In the genomic region with DNA sequence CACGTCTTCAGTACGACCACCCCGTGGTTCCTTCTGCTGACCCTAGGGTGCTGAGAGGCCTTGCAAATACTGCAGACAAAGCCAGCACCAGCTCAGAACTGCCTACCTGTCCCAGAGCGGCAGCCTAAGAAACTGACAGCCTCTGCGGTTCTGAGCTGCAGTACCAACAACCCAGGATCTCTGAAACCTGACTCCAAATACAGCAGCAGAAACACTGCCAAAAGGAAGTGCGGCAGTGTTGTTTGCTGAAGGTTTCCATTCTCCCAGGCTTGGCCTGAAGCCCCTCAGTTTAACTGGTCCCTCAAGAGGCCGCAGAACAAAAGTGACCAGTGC, we compare ENCODE assay signal across 8 mouse cellular contexts. TPM values are rescaled to one million over a fixed set of nuclear protein-coding genes. Genes with fewer than 3 reads are reported as not detected.
DNase-seq lines count a peak whose midpoint lies in the region; ATAC-seq and TF ChIP-seq lines count a peak whose summit lies in the region.

No protein-coding gene starts in this region.

- WGBS in forebrain, embryonic 10.5 days = 51% methylated on average over 7 of the region's 7 CpGs
- WGBS in hindbrain, embryonic 15.5 days = 33% methylated on average over 7 of the region's 7 CpGs
- 36% methylated on average over 7 of the region's 7 CpGs for WGBS in liver, embryonic 15.5 days (ENCODE audit: insufficient replicate concordance)
- 6% methylated on average over 7 of the region's 7 CpGs for WGBS in olfactory bulb, adult 2 months

- H3K27me3 ChIP-seq in forebrain, embryonic 10.5 days (ENCODE audit: poor library complexity, severe bottlenecking) = no peaks in the 10 kb centered on the region
- H3K27me3 ChIP-seq in hindbrain, embryonic 15.5 days = no peaks in the 10 kb centered on the region
- no peaks in the 10 kb centered on the region for H3K27me3 ChIP-seq in liver, embryonic 15.5 days

- no peak overlapping the region for H3K27ac ChIP-seq in forebrain, embryonic 10.5 days
- 0 out of 2 replicates have a peak overlapping the region, but pooled peaks have one; percentile 79 for H3K27ac ChIP-seq in hindbrain, embryonic 15.5 days (replicated peaks)
- no peak overlapping the region for H3K27ac ChIP-seq in liver, embryonic 15.5 days (replicated peaks)
- H3K27ac ChIP-seq in olfactory bulb, adult 2 months (ENCODE audit: insufficient read depth, low read depth, low read length) = peak overlapping the region; percentile 40; the same call in 1 of the 2 replicates

- no peak for TF ChIP-seq POLR2A in olfactory bulb, adult 2 months (IDR thresholded peaks at IDR 0.05; ENCODE audit: insufficient read depth, low read depth, low read length)

- no peaks in the 10 kb centered on the region for H3K36me3 ChIP-seq in forebrain, embryonic 10.5 days (replicated peaks)
- H3K36me3 ChIP-seq in hindbrain, embryonic 15.5 days = no peaks in the 10 kb centered on the region
- H3K36me3 ChIP-seq in liver, embryonic 15.5 days (replicated peaks) = no peaks in the 10 kb centered on the region

- DNase-seq in urinary bladder, postnatal 14 days (ENCODE audit: low spot score) = peak; percentile 18
- DNase-seq in urinary bladder, postnatal 4 days (ENCODE audit: low spot score in 2 of 2) = no peak
- no peak for DNase-seq in forebrain, embryonic 10.5 days (ENCODE audit: extremely low spot score, low spot score)
- DNase-seq in T-cell, adult 2 months (ENCODE audit: low spot score) = no peak
- DNase-seq in spleen, postnatal 10 days (ENCODE audit: low spot score in 2 of 2) = no peak

- TF ChIP-seq CTCF in olfactory bulb, adult 2 months (IDR thresholded peaks at IDR 0.05; ENCODE audit: insufficient read depth, low read depth, low read length) = no peak

- H3K9me3 ChIP-seq in forebrain, embryonic 10.5 days = no peaks in the 10 kb centered on the region
- H3K9me3 ChIP-seq in hindbrain, embryonic 15.5 days = no peaks in the 10 kb centered on the region
- H3K9me3 ChIP-seq in liver, embryonic 15.5 days (replicated peaks) = no peaks in the 10 kb centered on the region

- H3K4me1 ChIP-seq in forebrain, embryonic 10.5 days = peaks cover 56% of the 10 kb centered on the region
- peaks cover 58% of the 10 kb centered on the region for H3K4me1 ChIP-seq in hindbrain, embryonic 15.5 days (replicated peaks)
- H3K4me1 ChIP-seq in liver, embryonic 15.5 days (replicated peaks) = peaks cover 43% of the 10 kb centered on the region
- H3K4me1 ChIP-seq in olfactory bulb, adult 2 months (ENCODE audit: control insufficient read depth, insufficient read depth, low read length) = peaks cover 27% of the 10 kb centered on the region

- peak overlapping the region; percentile 84 for H3K9ac ChIP-seq in hindbrain, embryonic 15.5 days
- H3K9ac ChIP-seq in liver, embryonic 15.5 days = peak overlapping the region; percentile 78; the same call in 1 of the 2 replicates

- peak overlapping the region; percentile 79 for H3K4me3 ChIP-seq in forebrain, embryonic 10.5 days
- peak overlapping the region; percentile 74 for H3K4me3 ChIP-seq in hindbrain, embryonic 15.5 days
- peak overlapping the region; percentile 77; the same call in 1 of the 2 replicates for H3K4me3 ChIP-seq in liver, embryonic 15.5 days (replicated peaks)
- H3K4me3 ChIP-seq in olfactory bulb, adult 2 months (ENCODE audit: insufficient read depth, low read depth, low read length) = peak overlapping the region; percentile 70

- no peak for ATAC-seq in hindbrain, embryonic 15.5 days (ENCODE audit: low FRiP score, low read depth)
- ATAC-seq in liver, embryonic 15.5 days (ENCODE audit: insufficient read depth) = no peak

- peak overlapping the region; percentile 79 for H3K4me2 ChIP-seq in hindbrain, embryonic 15.5 days
- H3K4me2 ChIP-seq in liver, embryonic 15.5 days = peak overlapping the region; percentile 100

RNA-seq across cellular contexts. Expression of gene Dexi, which starts 1.3 kb away (rescaled TPM):
- 14.1 and 14.6 TPM in 2 replicates for polyA plus RNA-seq in forebrain, embryonic 10.5 days (2016; fragmentation: Nextera tagmentation; extraction: Ambion mirVana)
- 18.1 and 19.3 TPM in 2 replicates for polyA plus RNA-seq in hindbrain, embryonic 15.5 days (2015; fragmentation: Nextera tagmentation; extraction: Ambion mirVana)
- 3.2 and 4.4 TPM in 2 replicates for polyA plus RNA-seq in liver, embryonic 15.5 days (2015; fragmentation: Nextera tagmentation; extraction: Ambion mirVana)
- not detected in 2 replicates for polyA plus RNA-seq in olfactory bulb, adult 2 months (2012; ENCODE audit: insufficient read depth, insufficient read length, low replicate concordance, missing spikeins)

RNA-seq across cellular contexts. Expression of gene Clec16a, which starts 3.6 kb away (rescaled TPM):
- polyA plus RNA-seq in forebrain, embryonic 10.5 days (2016; fragmentation: Nextera tagmentation; extraction: Ambion mirVana) = 26.0 and 29.7 TPM in 2 replicates
- 66.2 and 70.2 TPM in 2 replicates for polyA plus RNA-seq in hindbrain, embryonic 15.5 days (2015; fragmentation: Nextera tagmentation; extraction: Ambion mirVana)
- polyA plus RNA-seq in liver, embryonic 15.5 days (2015; fragmentation: Nextera tagmentation; extraction: Ambion mirVana) = 9.9 and 10.9 TPM in 2 replicates
- polyA plus RNA-seq in olfactory bulb, adult 2 months (2012; ENCODE audit: insufficient read depth, insufficient read length, low replicate concordance, missing spikeins) = 285 and 796 TPM in 2 replicates

Comparison
In these comparisons a context has a peak if more than half of its experiments do, and no peak if none do; other contexts are left out.
1. H3K27ac ChIP-seq: peak in hindbrain, embryonic 15.5 days (single experiment) and olfactory bulb, adult 2 months (single experiment); none in forebrain, embryonic 10.5 days (single experiment) and liver, embryonic 15.5 days (single experiment).
2. Peak in every context shown above with its lines, with median percentiles within 50 percentile points of each other: H3K4me3 ChIP-seq.